Mouse (Mus musculus): ENCODE data around the gene Jkamp. TPM values are rescaled to one million over a fixed set of nuclear protein-coding genes. Genes with fewer than 3 reads are reported as not detected.

Gene Jkamp
- total RNA-seq (2012; rRNA removed) (14.6 and 14.9 TPM in 2 replicates), polyA plus RNA-seq (2012; ENCODE audit: insufficient read depth in 1 of 2, insufficient read length in 2 of 2, low read depth in 1 of 2, low replicate concordance in 2 of 2, missing spikeins in 1 of 2) (10 to 100 TPM in 1 of 2 experiments, not detected in 1; 25.0 TPM)

- Histone ChIP-seq H3K4me1 (ENCODE audit: control insufficient read depth in 1 of 2, insufficient read depth in 2 of 2, low read length in 2 of 2) (peaks cover 0 to 2% of the 10 kb centered on the region in 2 experiments; a peak in 1 of 4 replicates), H3K36me3 (ENCODE audit: control insufficient read depth in 1 of 2, insufficient read depth in 2 of 2, low read length in 2 of 2) (peaks cover 0 to 6% of the 10 kb centered on the region in 2 experiments; a peak in 2 of 4 replicates), H3K9ac (ENCODE audit: control insufficient read depth, low read depth, low read length, poor library complexity, severe bottlenecking) (peak within 1 kb of the TSS; percentile 88), H3K9me3 (replicated peaks; ENCODE audit: insufficient read depth, low read length) (no peaks in the 10 kb centered on the region), H3K27ac (ENCODE audit: control insufficient read depth, low read depth, low read length) (peak within 1 kb of the TSS; percentile 87), H3K79me2 (ENCODE audit: control insufficient read depth, insufficient read depth, low read length, poor library complexity) (no peaks in the 10 kb centered on the region; the same call in 1 of the 2 replicates), H3K27me3 (ENCODE audit: control insufficient read depth in 1 of 2, insufficient read depth in 2 of 2, low read length in 2 of 2) (no peaks in the 10 kb centered on the region), H3K4me3 (ENCODE audit: control insufficient read depth in 1 of 2, insufficient read depth in 1 of 2, low read depth in 2 of 2, low read length in 2 of 2) (peak within 1 kb of the TSS; percentile 93 to 94)
- DNase-seq (ENCODE audit: low read depth, low spot score): peak; percentile 99
- TF ChIP-seq JUND (IDR thresholded peaks at IDR 0.05; ENCODE audit: low read depth, low read length): peak; percentile 94
- no peak for TF ChIP-seq MAZ (IDR thresholded peaks at IDR 0.05; ENCODE audit: low read depth, low read length)
- no peak for TF ChIP-seq USF1 (IDR thresholded peaks at IDR 0.05; ENCODE audit: low read depth, low read length)
- TF ChIP-seq MXI1 (IDR thresholded peaks at IDR 0.05; ENCODE audit: low read depth, low read length): peak; percentile 50
- TF ChIP-seq BHLHE40 (IDR thresholded peaks at IDR 0.05; ENCODE audit: borderline replicate concordance, low read depth, low read length): no peak
- no peak for TF ChIP-seq RAD21 (IDR thresholded peaks at IDR 0.05; ENCODE audit: low read depth, low read length)
- TF ChIP-seq HCFC1 (IDR thresholded peaks at IDR 0.05; ENCODE audit: low read depth, low read length): peak; percentile 65
- TF ChIP-seq CHD1 (IDR thresholded peaks at IDR 0.05; ENCODE audit: low read depth, low read length): no peak
- TF ChIP-seq POLR2AphosphoS2 (IDR thresholded peaks at IDR 0.05; ENCODE audit: low read length): peak; percentile 47; the same call in 1 of the 2 replicates
- no peak for TF ChIP-seq GABPA (IDR thresholded peaks at IDR 0.05; ENCODE audit: low read depth, low read length)
- no peak for TF ChIP-seq ZKSCAN1 (IDR thresholded peaks at IDR 0.05; ENCODE audit: low read depth, low read length)
- no peak for TF ChIP-seq MAFK (IDR thresholded peaks at IDR 0.05; ENCODE audit: borderline replicate concordance, low read depth, low read length)
- peak; percentile 95 for TF ChIP-seq ELF1 (IDR thresholded peaks at IDR 0.05; ENCODE audit: low read depth, low read length)
- TF ChIP-seq E2F4 (IDR thresholded peaks at IDR 0.05; ENCODE audit: borderline replicate concordance, low read depth, low read length): no peak
- 0 out of 2 replicates have a peak, but pooled peaks have one; percentile 20 for TF ChIP-seq TCF12 (IDR thresholded peaks at IDR 0.05; ENCODE audit: low read depth, low read length)
- TF ChIP-seq ZMIZ1 (IDR thresholded peaks at IDR 0.05; ENCODE audit: low read depth, low read length): 0 out of 2 replicates have a peak, but pooled peaks have one; percentile 30
- no peak for TF ChIP-seq UBTF (IDR thresholded peaks at IDR 0.05; ENCODE audit: borderline replicate concordance, insufficient read depth, low read depth, low read length)
- TF ChIP-seq USF2 (IDR thresholded peaks at IDR 0.05; ENCODE audit: borderline replicate concordance in 1 of 2, insufficient read depth in 1 of 2, low read depth in 1 of 2, low read length in 2 of 2): no peak
- TF ChIP-seq KAT2A (conservative IDR thresholded peaks at IDR 0.05; ENCODE audit: low read depth, low read length): no peak
- TF ChIP-seq ETS1 (IDR thresholded peaks at IDR 0.05; ENCODE audit: low read depth, low read length): peak; percentile 15
- TF ChIP-seq ZNF384 (IDR thresholded peaks at IDR 0.05; ENCODE audit: low read depth, low read length): no peak
- no peak for TF ChIP-seq SMC3 (IDR thresholded peaks at IDR 0.05; ENCODE audit: low read depth, low read length)
- peak; percentile 2; the same call in 1 of the 2 replicates for TF ChIP-seq MAX (IDR thresholded peaks at IDR 0.05; ENCODE audit: low read length)
- TF ChIP-seq NRF1 (IDR thresholded peaks at IDR 0.05; ENCODE audit: insufficient read depth, low read depth, low read length, poor library complexity, severe bottlenecking): no peak
- TF ChIP-seq POLR2AphosphoS5 (IDR thresholded peaks at IDR 0.05; ENCODE audit: borderline replicate concordance, low read depth, low read length): no peak
- peak; percentile 54 to 60 for TF ChIP-seq POLR2A (IDR thresholded peaks at IDR 0.05; ENCODE audit: control insufficient read depth in 1 of 2, insufficient read depth in 1 of 2, low read depth in 1 of 2, low read length in 2 of 2, poor library complexity in 1 of 2)
- TF ChIP-seq MEF2A (IDR thresholded peaks at IDR 0.05; ENCODE audit: extremely low read depth, insufficient replicate concordance, low read depth, low read length, poor library complexity, severe bottlenecking): no peak
- no peak for TF ChIP-seq CTCF (IDR thresholded peaks at IDR 0.05 in 2 of 3, conservative IDR thresholded peaks at IDR 0.05 in 1 of 3; ENCODE audit: control insufficient read depth in 1 of 3, insufficient read depth in 1 of 3, low read depth in 2 of 3, low read length in 3 of 3, poor library complexity in 1 of 3, severe bottlenecking in 1 of 3)
- no peak for TF ChIP-seq MYB (IDR thresholded peaks at IDR 0.05; ENCODE audit: low read depth, low read length)
- TF ChIP-seq TBP (IDR thresholded peaks at IDR 0.05; ENCODE audit: low read depth, low read length): peak; percentile 36; the same call in 1 of the 2 replicates
- TF ChIP-seq SIN3A (IDR thresholded peaks at IDR 0.05; ENCODE audit: low read length): no peak; the same call in 1 of the 2 replicates
- no peak for TF ChIP-seq TAL1 (IDR thresholded peaks at IDR 0.05; ENCODE audit: low read length)
- no peak for TF ChIP-seq MYC (IDR thresholded peaks at IDR 0.05; ENCODE audit: low read depth, low read length)
- no peak for TF ChIP-seq EP300 (IDR thresholded peaks at IDR 0.05; ENCODE audit: low read depth in 1 of 2, low read length in 2 of 2)
These were observed at the start of gene Jkamp, which contains the start of gene L3hypdh for GRCm38 (mm10) chr12:72085329-72086165. TSS of gene Jkamp (plus strand) at chr12:72085589. TSS of gene L3hypdh (minus strand) at chr12:72085439.
